Mouse (Mus musculus) lung, postnatal 0 days (tissue): ENCODE data around the gene Fam189a2. TPM values are rescaled to one million over a fixed set of nuclear protein-coding genes. Genes with fewer than 3 reads are reported as not detected.

Experiments
- ATAC-seq: fragments of 200-750 bp; cut with Nextera tagmentation; 2 replicates; pipeline ENCODE4 v1.8.0; 2017; ENCODE audit warnings: moderate library complexity
- DNase-seq: peaks from one replicate; pipeline ENCODE4 v3.0.0-alpha.2; 2016; ENCODE audit warnings: low spot score
- H3K27ac ChIP-seq: fragments of 300-500 bp; sonication (generic); 2 replicates; pipeline ENCODE4 v1.5.1; 2014; ENCODE audit warnings: antibody characterized with exemption, mild to moderate bottlenecking, low read length, mixed read lengths
- H3K27me3 ChIP-seq: fragments of 300-500 bp; sonication (generic); replicated peaks from 2 replicates; pipeline ENCODE4 v1.6.1; 2014; ENCODE audit warnings: low read length, mixed read lengths; ENCODE audit not compliant: insufficient read depth
- H3K36me3 ChIP-seq: fragments of 300-500 bp; sonication (generic); 2 replicates; pipeline ENCODE4 v1.6.1; 2014; ENCODE audit warnings: low read length, mixed read lengths; ENCODE audit not compliant: insufficient read depth
- H3K4me1 ChIP-seq: fragments of 300-500 bp; sonication (generic); 2 replicates; pipeline ENCODE4 v1.6.1; 2014; ENCODE audit warnings: antibody characterized with exemption, low read depth, low read length, mixed read lengths; ENCODE audit not compliant: insufficient read depth
- H3K4me2 ChIP-seq: fragments of 300-500 bp; sonication (generic); replicated peaks from 2 replicates; pipeline ENCODE4 v1.6.1; 2014; ENCODE audit warnings: low read depth, mild to moderate bottlenecking, low read length, moderate library complexity, mixed read lengths
- H3K4me3 ChIP-seq: fragments of 300-500 bp; sonication (generic); 2 replicates; pipeline ENCODE4 v1.5.1; 2014; ENCODE audit warnings: low read depth, low read length
- H3K9ac ChIP-seq: fragments of 300-500 bp; sonication (generic); replicated peaks from 2 replicates; pipeline ENCODE4 v1.6.1; 2014; ENCODE audit warnings: low read depth, mild to moderate bottlenecking
- H3K9me3 ChIP-seq: fragments of 300-500 bp; sonication (generic); 2 replicates; pipeline ENCODE4 v1.6.1; 2016; ENCODE audit warnings: low read length, mixed read lengths
- CTCF ChIP-seq: IDR thresholded peaks from 2 replicates; pipeline ENCODE4 v1.5.1; 2016; ENCODE audit warnings: antibody characterized with exemption, mild to moderate bottlenecking
- EP300 ChIP-seq: IDR thresholded peaks from 2 replicates; pipeline ENCODE4 v1.6.1; 2016; ENCODE audit warnings: antibody characterized with exemption, mild to moderate bottlenecking, control low read depth
- WGBS: fragments of 180-500 bp; shearing (Covaris S2); extraction: QIAGEN DNeasy Blood & Tissue Kit; methylation state at CpG from one replicate; pipeline ENCODE4 v1.1.7; 2014; 5-methylcytosine and 5-hydroxymethylcytosine counted together
- polyA plus RNA-seq: library from polyadenylated mRNA; unstranded; fragments of >200 nt; fragmentation: Nextera tagmentation; extraction: Ambion mirVana; gene quantifications from 2 replicates; pipeline ENCODE4 v1.2.1, GENCODE M21; 2015

Fam189a2 gene
- polyA plus RNA-seq, 1 experiment from 2014 or later = 26.2 TPM

GRCm38 (mm10) chr19:23946026-23946685 is 84.7 kb downstream of the Fam189a2 start:
- DNase-seq (no peak), ATAC-seq (no peak)
- Histone ChIP-seq H3K9me3 (no peaks in the 10 kb centered on the region), H3K36me3 (no peaks in the 10 kb centered on the region), H3K27me3 (no peaks in the 10 kb centered on the region), H3K4me1 (no peaks in the 10 kb centered on the region), H3K4me2 (no peak overlapping the region), H3K27ac (no peak overlapping the region), H3K9ac (no peak overlapping the region), H3K4me3 (no peak overlapping the region)
- TF ChIP-seq EP300 (no peak), CTCF (no peak)
- 81% methylated on average over 6 of the region's 6 CpGs for WGBS

DNA sequence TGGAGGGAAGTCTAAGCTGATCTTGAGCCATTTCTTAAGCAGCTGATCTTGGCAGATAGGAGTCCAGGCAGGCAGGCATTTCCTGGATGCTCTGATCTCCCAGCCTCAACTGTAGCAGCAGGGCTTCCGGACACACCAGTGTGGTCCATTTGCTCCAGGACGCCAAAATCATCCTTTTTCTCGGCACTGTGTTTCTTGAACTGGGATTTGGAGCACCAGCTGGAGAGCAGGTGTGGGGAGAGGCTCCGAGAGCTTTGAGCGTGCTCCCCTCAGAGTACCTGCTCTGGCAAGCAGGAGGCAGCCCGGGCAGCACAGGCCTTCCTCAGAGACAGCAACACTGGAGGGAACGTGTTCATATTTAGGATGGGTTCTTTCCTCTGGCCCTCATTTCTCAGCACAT is 87.9 kb downstream of the Fam189a2 start:
- ATAC-seq = no peak

GRCm38 (mm10) chr19:23941422-23941949 is 89.3 kb downstream of the Fam189a2 start:
- Histone ChIP-seq H3K36me3 (no peaks in the 10 kb centered on the region), H3K27me3 (no peaks in the 10 kb centered on the region), H3K4me3 (no peak overlapping the region), H3K9ac (no peak overlapping the region), H3K27ac (no peak overlapping the region), H3K4me2 (no peak overlapping the region), H3K9me3 (no peaks in the 10 kb centered on the region), H3K4me1 (no peaks in the 10 kb centered on the region)
- WGBS = 74% methylated on average over 12 of the region's 12 CpGs
- ATAC-seq (no peak), DNase-seq (no peak)
- no peak for TF ChIP-seq EP300
- TF ChIP-seq CTCF = no peak

More for the DNA sequence above, 87.9 kb downstream of the Fam189a2 start:
- H3K9me3 ChIP-seq = no peaks in the 10 kb centered on the region
- no peaks in the 10 kb centered on the region for H3K4me1 ChIP-seq
- no peaks in the 10 kb centered on the region for H3K27me3 ChIP-seq
- TF ChIP-seq EP300 (no peak), CTCF (no peak)
- H3K27ac ChIP-seq = no peak overlapping the region
- DNase-seq = no peak
- 90% methylated on average over 7 of the region's 7 CpGs for WGBS
- no peak overlapping the region for H3K9ac ChIP-seq
- no peak overlapping the region for H3K4me2 ChIP-seq
- H3K4me3 ChIP-seq = no peak overlapping the region
- H3K36me3 ChIP-seq = no peaks in the 10 kb centered on the region

DNA sequence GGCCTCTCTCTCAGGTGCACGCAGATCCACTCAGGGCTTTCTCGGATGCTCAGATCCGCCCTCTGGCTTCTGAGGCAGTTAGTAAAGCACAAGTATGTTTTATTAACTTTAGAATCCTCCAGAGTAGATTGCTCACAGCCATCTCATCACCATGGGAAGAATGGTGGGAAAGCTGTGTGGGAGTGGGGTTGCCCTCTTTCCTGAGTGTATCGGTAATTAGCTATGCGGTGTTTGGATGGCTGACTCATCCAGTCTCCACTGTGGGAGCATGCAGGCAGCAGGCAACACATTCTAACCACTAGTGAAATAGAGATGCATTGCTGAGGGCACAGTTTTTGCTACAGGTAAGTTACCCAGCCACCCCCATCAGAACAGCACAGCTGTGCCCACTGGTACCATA is 100.0 kb downstream of the Fam189a2 start:
- Histone ChIP-seq H3K27me3 (no peaks in the 10 kb centered on the region), H3K4me1 (no peaks in the 10 kb centered on the region), H3K9me3 (no peaks in the 10 kb centered on the region), H3K36me3 (no peaks in the 10 kb centered on the region), H3K4me3 (no peak overlapping the region), H3K27ac (no peak overlapping the region), H3K4me2 (no peak overlapping the region), H3K9ac (no peak overlapping the region)
- DNase-seq = no peak
- TF ChIP-seq EP300 (no peak), CTCF (no peak)
- ATAC-seq = no peak
- 87% methylated on average over 5 of the region's 5 CpGs for WGBS

DNA sequence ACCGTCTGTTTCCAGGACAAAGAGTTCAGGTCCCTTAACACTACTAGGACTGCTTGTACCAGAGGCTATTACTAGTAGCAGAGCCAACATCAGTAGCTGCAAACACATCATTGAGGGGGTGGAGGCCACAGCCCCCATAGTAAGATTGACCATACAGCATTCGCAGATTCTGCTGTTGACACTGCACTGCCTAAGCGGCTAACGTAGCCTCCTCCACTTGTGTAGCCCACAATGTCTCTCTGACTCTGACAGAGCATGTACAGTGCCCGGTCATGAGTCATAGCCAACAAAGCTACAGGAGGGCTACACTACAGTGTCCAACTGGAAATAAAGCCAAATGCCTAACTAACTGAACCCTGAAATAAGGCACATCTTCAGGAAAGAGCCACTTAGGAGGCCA is 105.3 kb downstream of the Fam189a2 start:
- TF ChIP-seq CTCF = no peak
- TF ChIP-seq EP300 = no peak
- H3K36me3 ChIP-seq = no peaks in the 10 kb centered on the region
- no peak overlapping the region for H3K4me2 ChIP-seq
- no peak overlapping the region for H3K4me3 ChIP-seq
- no peaks in the 10 kb centered on the region for H3K4me1 ChIP-seq
- ATAC-seq (no peak), DNase-seq (no peak)
- WGBS = 87% methylated on average over 5 of the region's 5 CpGs
- H3K9ac ChIP-seq = no peak overlapping the region
- H3K9me3 ChIP-seq = no peaks in the 10 kb centered on the region
- H3K27me3 ChIP-seq = no peaks in the 10 kb centered on the region
- no peak overlapping the region for H3K27ac ChIP-seq

DNA sequence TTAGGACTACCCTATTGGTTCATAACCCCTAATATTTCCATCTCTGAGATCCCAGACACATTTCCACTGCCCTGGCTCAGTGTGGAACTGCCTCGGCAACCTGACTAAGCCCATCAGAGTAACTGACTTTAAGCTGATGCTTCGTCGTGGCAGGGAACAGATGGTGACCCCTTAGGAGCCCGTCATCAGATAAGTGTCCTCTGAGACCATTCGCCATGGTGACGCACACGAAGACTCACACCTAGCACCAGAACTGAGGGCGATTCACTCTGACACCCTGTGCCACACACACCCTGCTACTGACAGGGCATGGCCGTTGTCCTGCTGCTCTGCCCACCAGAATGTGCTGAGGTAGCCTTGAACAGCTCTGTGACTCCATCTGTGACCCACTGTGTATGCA is 106.0 kb downstream of the Fam189a2 start:
- Histone ChIP-seq H3K4me1 (no peaks in the 10 kb centered on the region), H3K27me3 (no peaks in the 10 kb centered on the region), H3K4me2 (no peak overlapping the region), H3K9ac (no peak overlapping the region), H3K36me3 (no peaks in the 10 kb centered on the region), H3K27ac (no peak overlapping the region), H3K9me3 (no peaks in the 10 kb centered on the region), H3K4me3 (no peak overlapping the region)
- WGBS = 77% methylated on average over 9 of the region's 9 CpGs
- TF ChIP-seq CTCF = no peak
- no peak for TF ChIP-seq EP300
- no peak for ATAC-seq
- no peak for DNase-seq
